Mouse (Mus musculus): Measurements from ENCODE around the gene Baat.
"Not testable (repeated sequence)": the region's sequence is repeated elsewhere in the genome, so short reads cannot be mapped to it uniquely, and the experiment has no call there.

- TF ChIP-seq POLR2A (IDR thresholded peaks at IDR 0.05; ENCODE audit: borderline replicate concordance, low read depth, low read length); CTCF (IDR thresholded peaks at IDR 0.05; ENCODE audit: low read depth, low read length): not testable (repeated sequence)
These were observed 55.1 kb downstream of the Baat start for GRCm38 (mm10) chr4:49451133-49451847.
